In the genomic region with DNA sequence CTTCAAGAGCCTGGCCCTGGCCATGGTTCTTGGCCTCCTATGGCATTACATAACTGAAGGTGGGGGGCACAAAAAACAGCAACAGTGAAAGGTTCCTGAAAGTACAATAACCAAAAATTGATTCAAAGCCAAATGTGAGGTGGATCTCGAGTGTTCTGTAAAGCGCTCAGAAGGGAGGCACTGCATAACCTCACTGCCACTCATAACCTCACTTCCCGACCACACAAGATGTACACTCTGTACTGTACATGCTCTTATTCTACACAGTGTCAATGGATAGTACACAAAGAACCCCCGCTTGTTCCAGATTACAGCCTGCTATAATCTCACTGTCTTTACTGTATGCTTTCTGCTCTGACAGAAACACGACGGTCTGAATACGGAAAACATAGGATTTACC, we compare ENCODE assay signal across 24 mouse cellular contexts.
"Had no signal": no experiment of that assay in that cellular context is flagged by ENCODE, and none has a peak within 500 bp of the region (broad histone marks: within the 10 kb centered on the region; RNA-seq: fewer than 3 reads in every experiment).

No protein-coding gene starts in this region.

- H3K27ac ChIP-seq: gastrocnemius, adult 2 months; heart, embryonic 10.5 days; hindbrain, embryonic 10.5 days; hindbrain, embryonic 12.5 days; hindbrain, embryonic 14.5 days; intestine, embryonic 15.5 days; layer of hippocampus, adult 2 months; left cerebral cortex, adult 2 months; limb, embryonic 10.5 days; limb, embryonic 12.5 days had no signal

- H3K36me3 ChIP-seq: heart, embryonic 10.5 days; heart, embryonic 12.5 days; hindbrain, embryonic 10.5 days; hindbrain, embryonic 12.5 days; intestine, embryonic 15.5 days; limb, embryonic 10.5 days; limb, embryonic 12.5 days had no signal

- H3K4me2 ChIP-seq: heart, embryonic 12.5 days; hindbrain, embryonic 12.5 days; hindbrain, embryonic 14.5 days; intestine, embryonic 15.5 days; limb, embryonic 12.5 days had no signal

- ATAC-seq: hindbrain, embryonic 16.5 days; inflammation-experienced regulatory T-cells, adult 6 months; intestine, embryonic 15.5 days; intestine, postnatal 0 days had no signal

- DNase-seq: gastrocnemius, adult 2 months; gastrocnemius, postnatal 10 days; gastrocnemius, postnatal 25 days; heart, adult 18-20 months; heart, postnatal 10 days; heart, postnatal 4 days; kidney, adult 18-20 months; kidney, adult 8-10 months; kidney, postnatal 10 days; kidney, postnatal 25 days; kidney, postnatal 4 days had no signal

- H3K9ac ChIP-seq: heart, embryonic 12.5 days; hindbrain, embryonic 12.5 days; hindbrain, embryonic 14.5 days; intestine, embryonic 15.5 days; limb, embryonic 12.5 days had no signal

- H3K9me3 ChIP-seq: heart, embryonic 10.5 days; heart, embryonic 12.5 days; hindbrain, embryonic 10.5 days; hindbrain, embryonic 12.5 days; intestine, embryonic 15.5 days; limb, embryonic 10.5 days; limb, embryonic 12.5 days had no signal

- H3K4me3 ChIP-seq: gastrocnemius, adult 2 months; heart, embryonic 10.5 days; heart, embryonic 12.5 days; hindbrain, embryonic 10.5 days; hindbrain, embryonic 12.5 days; intestine, embryonic 15.5 days; layer of hippocampus, adult 2 months; left cerebral cortex, adult 2 months; limb, embryonic 10.5 days; limb, embryonic 12.5 days had no signal

- H3K4me1 ChIP-seq: heart, embryonic 10.5 days; heart, embryonic 12.5 days; intestine, embryonic 15.5 days; limb, embryonic 10.5 days; limb, embryonic 12.5 days had no signal

- H3K27me3 ChIP-seq: heart, embryonic 12.5 days; hindbrain, embryonic 12.5 days; intestine, embryonic 15.5 days; limb, embryonic 12.5 days had no signal
